Mouse (Mus musculus) CH12.LX (cell line): ENCODE measurements at regions not wholly inside any gene's neighbourhood (a gene's known extent, or its start where the extent isn't known, plus 50 kb on each side); places are given as distances from the start of the nearest gene placed in this dataset.

Source experiments
- CTCF ChIP-seq, 2 experiments: IDR thresholded peaks in 1 of 2; conservative IDR thresholded peaks in 1 of 2; 2 replicates each; pipeline ENCODE4 v1.5.1; 2011 to 2012; ENCODE audit warnings: low read depth in 2 of 2, low read length in 2 of 2, improper control_type of control experiment in 1 of 2, inconsistent platforms in 1 of 2, mild to moderate bottlenecking in 1 of 2, moderate library complexity in 1 of 2
- E2F4 ChIP-seq: IDR thresholded peaks from 2 replicates; pipeline ENCODE4 v1.6.1; 2011; ENCODE audit warnings: low read depth, low read length, improper control_type of control experiment; ENCODE audit not compliant: insufficient replicate concordance
- EP300 ChIP-seq: IDR thresholded peaks from 2 replicates; pipeline ENCODE4 v1.6.1; 2011; ENCODE audit warnings: low read length, improper control_type of control experiment
- ETS1 ChIP-seq: conservative IDR thresholded peaks from 2 replicates; pipeline ENCODE4 v1.6.1; 2012; ENCODE audit warnings: low read depth, mild to moderate bottlenecking, inconsistent platforms, low read length, improper control_type of control experiment, moderate library complexity
- HCFC1 ChIP-seq: IDR thresholded peaks from 2 replicates; pipeline ENCODE4 v1.6.1; 2012; ENCODE audit warnings: low read depth, mild to moderate bottlenecking, inconsistent platforms, low read length, improper control_type of control experiment
- POLR2A ChIP-seq: IDR thresholded peaks from 2 replicates; pipeline ENCODE4 v1.6.1; 2011; ENCODE audit warnings: low read depth, mild to moderate bottlenecking, improper control_type of control experiment, low read length
- SIN3A ChIP-seq: IDR thresholded peaks from 2 replicates; pipeline ENCODE4 v1.6.1; 2012; ENCODE audit warnings: low read length, improper control_type of control experiment, inconsistent platforms
- TCF12 ChIP-seq: IDR thresholded peaks from 2 replicates; pipeline ENCODE4 v1.6.1; 2014; ENCODE audit warnings: low read depth, mild to moderate bottlenecking, inconsistent platforms, low read length, improper control_type of control experiment
- ZMIZ1 ChIP-seq: IDR thresholded peaks from 2 replicates; pipeline ENCODE4 v1.6.1; 2012; ENCODE audit warnings: low read depth, mild to moderate bottlenecking, inconsistent platforms, low read length, improper control_type of control experiment

DNA sequence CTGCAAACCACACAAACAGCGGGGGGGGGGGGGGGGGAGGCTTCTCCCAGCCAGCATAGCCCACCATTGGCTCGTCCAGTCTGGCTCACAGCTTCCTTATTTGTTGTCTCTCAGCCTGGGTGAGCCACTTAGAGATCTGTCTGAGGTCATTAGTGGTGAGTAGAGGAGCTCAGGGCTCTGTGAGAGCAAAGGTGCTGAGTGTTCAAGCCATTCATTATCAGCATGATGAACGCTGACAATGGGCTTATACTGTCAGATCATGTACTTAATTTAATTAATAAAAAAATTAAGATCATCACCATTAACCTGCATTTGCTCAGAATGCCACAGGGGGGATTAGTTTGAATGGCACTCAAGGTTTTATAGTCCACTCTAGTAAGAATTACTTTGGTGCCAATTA lies 98.5 kb downstream of the Gm12689 start:
- TF ChIP-seq CTCF (conservative IDR thresholded peaks at IDR 0.05 in 1 of 2, IDR thresholded peaks at IDR 0.05 in 1 of 2; ENCODE audit: low read depth in 2 of 2, low read length in 2 of 2) (no peak), HCFC1 (no peak), EP300 (no peak), ETS1 (no peak), E2F4 (no peak), ZMIZ1 (no peak), POLR2A (no peak), TCF12 (no peak), SIN3A (no peak)
